Mouse (Mus musculus) 3T3-L1 (cell line): ENCODE measurements around the gene 4931428L18Rik.
A peak's percentile ranks its signal among the peaks of the same experiment; 100 is the strongest.
"Not testable (repeated sequence)": the region's sequence is repeated elsewhere in the genome, so short reads cannot be mapped to it uniquely, and the experiment has no call there.

ENCODE experiments used
- DNase-seq: peaks from one replicate; pipeline ENCODE4 v3.0.0-alpha.2; 2015; ENCODE audit warnings: low read depth, low spot score

The 4931428L18Rik gene

DNA sequence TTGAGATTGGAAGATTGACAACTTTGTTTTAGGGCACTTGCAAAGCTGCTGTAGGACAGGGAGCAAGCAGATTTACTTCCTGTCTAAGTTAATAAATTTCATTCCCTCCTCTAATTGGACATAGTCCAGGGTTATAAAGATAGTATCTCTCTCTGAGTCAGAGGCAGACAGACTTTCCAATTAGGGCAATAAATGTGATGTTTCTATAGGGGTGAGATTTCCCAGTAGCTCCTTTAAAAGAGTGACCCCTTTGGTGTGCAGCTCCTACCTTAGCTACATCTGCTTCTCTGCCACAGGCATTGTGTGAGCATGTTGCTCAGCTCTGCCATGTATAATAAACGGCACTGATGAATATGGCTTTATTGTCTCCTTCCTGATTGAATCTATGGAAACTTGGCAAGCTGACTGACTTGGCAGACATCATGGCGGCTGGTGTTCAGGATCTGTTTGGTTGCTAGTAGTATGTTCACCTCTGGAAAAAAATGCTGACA, 163.6 kb downstream of the 4931428L18Rik start:
- peak; percentile 66 for DNase-seq

DNA sequence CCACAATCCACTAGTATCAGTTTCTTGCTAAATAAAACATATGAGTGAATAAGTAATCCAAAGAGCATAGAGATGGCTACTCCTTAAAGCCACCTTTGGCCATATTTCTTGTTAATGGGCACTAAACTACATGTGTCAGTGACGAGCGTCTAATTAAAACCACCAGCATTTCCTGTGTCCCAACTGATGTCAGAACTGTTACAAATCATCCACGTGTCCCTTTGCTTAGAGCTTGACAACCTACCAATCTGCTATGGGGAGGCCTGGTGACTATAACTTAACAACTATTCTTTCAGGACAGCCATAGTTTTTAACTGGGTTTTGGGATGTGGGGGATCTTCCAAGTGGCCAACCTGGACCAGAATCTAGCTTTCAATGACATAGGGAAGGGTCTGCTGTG, 164.3 kb downstream of the 4931428L18Rik start:
- DNase-seq: no peak

DNA sequence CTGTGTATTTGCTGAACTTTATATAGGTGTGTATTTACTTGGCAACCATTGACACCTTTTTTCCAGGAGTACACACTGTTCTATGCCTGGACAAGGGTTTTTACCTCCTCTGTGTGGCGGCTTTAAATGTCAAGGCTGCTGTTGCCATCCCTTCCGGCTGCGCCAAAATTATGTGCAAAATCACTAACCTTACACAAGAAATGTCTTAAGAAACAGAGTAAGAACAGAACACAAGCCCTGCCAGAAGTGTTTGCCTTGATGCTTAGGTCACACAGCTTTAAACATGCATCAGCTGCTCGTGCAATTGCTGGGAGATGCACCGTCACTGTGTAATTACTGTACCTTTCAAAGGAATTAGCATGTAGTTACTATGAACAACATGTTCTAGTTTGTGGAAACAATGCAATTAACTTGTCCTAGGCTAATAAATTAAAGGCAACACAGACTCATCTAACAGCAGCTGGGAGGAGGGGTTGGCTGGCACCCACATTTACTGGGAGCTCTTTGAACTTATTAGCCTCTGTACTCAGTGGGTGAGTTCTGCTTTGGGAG, 171.0 kb downstream of the 4931428L18Rik start:
- DNase-seq: no peak

DNA sequence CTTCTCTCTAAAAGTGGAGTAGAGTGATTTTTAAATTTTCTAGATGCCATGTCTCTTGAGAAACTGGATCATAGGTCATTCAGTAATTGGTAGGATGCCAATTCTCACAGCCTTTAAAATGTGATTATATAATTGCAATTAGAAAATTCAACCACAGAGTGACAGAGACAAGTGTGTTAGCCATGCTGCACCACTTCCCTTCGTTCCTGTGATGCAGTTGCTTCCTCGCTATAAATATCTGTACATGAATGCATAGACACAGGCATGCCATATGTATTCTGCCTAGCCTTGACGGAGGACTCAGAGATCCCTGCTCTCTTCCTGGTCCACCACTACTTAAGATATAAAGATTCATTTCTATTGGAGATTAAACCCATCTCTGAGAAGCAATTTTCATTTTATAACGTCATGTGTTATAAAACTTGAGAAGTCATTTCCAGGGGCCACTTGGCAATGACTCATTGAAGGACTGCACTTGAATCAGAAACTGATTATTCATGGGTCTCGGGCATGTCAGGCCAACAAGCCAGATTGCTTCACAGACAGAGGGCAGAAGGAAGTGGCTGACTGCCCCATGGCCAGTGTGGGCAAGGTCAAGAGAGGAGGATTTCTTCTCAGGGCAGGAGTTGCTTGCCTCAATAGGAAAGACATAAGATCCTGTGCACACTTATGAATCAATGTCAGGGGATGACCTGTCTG, 172.4 kb downstream of the 4931428L18Rik start:
- peak; percentile 70 for DNase-seq

DNA sequence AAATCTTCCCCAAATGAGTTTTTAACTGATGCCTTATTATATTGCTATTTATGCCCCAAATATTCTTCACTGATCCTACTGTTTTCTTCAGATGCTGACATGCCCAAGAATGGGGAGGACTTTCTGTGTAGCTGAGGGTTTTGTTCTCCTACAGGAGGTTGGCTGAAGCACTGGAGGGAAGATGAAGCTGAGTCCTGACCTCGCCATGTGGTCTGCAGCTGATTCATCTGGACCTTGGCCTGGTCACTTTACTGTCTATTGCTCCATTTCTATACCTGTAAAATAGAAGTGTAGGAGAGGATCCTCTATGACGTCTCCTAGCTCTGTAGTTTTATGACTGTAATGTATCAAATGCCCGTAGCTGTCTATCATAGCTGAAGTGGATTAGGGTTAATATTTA, 179.3 kb downstream of the 4931428L18Rik start:
- no peak for DNase-seq

DNA sequence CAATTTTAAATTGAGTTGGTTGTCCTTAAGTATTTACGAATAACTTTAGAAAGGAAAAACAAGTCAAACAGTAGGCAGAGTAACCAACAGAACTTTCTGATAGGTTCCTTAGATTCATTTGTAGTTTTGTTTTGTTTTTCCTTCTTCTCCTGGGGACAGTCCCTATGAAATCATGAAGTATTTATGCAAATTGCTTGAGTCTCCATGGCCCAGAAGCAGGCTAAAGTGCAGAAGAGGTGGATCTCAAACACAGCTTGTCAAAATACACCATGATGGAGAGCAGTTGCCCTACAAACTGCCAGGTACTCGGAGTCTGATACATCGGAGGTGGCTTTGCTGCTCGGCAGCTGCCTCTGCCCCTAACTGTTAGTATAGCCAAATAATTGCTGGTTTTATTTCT, 179.7 kb downstream of the 4931428L18Rik start:
- DNase-seq: no peak

DNA sequence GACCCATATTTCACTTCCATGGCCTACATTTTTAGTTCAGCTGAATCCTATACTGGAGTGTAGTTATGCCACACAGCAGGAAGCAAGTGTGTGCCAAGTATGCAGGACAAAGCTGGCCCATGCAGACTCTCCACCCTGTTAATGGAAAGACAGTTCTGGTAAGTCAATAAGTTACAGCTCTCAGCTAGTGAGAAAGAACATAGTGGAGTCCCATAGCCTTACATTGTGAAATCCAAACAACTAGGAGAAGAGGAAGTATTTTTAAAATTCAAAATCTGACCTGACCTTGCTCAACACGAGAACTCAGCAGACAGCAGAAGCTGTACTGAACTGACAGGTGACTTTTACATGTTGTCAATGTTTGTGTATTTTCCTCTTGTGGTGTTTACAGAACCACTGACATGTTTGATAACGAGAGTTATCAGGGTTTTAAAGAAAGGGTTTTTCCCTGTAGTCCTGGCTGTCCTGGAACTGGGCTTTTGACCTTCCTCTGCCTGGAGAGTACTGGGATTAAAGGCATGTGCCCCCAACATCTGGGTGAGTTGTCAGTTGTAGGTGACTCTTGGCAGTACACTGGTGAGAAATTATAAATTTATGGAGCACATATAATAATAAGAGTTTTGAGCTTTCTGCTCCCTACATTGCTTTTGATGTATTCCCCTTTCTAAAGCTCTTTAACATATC, 188.5 kb downstream of the 4931428L18Rik start:
- no peak for DNase-seq

DNA sequence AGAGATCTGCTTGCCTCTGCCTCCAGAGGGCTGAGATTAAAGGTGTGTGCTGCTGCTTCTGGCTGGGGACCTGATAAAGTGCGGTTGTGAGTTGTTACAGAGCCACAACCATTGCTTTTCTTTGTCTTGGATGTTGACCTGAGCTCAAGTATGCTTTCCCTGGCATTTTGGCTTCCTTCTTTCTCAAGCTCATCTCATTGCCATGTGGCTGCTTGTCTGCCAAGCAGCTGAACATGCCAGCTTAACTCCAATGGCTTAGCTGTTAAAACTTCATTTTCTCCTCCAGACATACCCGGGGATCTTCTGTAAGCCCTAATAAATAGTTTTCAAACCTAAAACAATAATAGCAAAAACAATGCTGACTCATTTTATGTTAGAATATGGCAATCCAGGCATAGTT, 190.1 kb downstream of the 4931428L18Rik start:
- DNase-seq: no peak

DNA sequence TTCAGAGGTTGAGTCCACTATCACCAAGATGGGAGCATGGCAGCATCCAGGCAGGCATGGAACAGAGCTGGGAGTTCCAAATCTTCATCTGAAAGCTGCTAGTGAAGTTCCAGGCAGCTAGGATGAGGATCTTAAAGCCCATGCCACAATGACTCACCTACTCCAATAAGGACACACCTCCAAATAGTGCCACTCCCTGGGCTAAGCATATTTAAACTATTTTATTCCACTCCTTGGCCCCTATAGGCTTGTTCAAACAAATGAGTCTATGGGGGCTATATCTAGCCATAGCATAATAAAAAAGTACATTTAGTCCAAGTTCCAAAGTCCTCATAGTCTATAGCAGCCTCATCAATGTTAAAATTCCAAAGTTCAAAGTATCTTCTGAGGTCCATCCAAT, 199.3 kb downstream of the 4931428L18Rik start:
- DNase-seq: peak; percentile 14

DNA sequence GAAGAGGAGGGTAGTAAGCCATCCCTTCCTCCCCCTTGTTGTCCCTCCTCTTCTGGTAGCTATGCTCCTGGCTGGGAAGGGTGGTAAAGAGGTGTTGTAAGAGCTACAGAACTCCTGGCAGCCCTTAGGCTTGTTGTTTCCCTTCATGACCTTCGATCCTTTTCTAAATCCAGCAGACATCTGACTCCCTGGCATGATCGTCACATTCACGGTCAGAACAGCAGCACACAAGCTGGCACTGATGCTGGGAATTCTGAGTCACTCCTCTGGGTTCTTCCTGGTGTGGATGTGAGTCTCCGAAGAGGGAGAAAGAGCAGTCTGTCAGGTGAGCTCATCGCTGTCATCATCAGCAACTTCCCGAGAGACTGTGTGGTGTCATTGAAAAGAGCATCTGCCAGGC, 203.2 kb downstream of the 4931428L18Rik start:
- DNase-seq: peak; percentile 97

DNA sequence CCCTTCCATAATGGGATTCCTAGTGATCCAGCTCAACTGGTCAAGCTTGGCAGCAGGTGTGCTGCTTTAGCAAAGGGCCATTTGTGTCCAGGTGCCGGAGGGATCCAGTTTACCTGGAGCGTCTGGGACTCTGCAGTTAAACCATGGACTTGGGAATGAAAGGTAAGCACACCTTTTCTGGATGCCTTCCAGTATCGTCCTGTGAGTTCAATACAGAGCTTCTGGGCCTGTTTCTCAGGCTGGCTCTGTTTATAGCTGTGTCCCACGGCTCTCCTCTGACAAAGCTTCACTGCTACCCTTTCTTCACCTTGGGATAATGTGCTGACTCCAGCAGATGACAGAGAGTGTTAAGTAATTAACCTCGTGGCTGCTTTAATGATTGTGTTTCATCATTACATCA, 205.1 kb downstream of the 4931428L18Rik start:
- no peak for DNase-seq

DNA sequence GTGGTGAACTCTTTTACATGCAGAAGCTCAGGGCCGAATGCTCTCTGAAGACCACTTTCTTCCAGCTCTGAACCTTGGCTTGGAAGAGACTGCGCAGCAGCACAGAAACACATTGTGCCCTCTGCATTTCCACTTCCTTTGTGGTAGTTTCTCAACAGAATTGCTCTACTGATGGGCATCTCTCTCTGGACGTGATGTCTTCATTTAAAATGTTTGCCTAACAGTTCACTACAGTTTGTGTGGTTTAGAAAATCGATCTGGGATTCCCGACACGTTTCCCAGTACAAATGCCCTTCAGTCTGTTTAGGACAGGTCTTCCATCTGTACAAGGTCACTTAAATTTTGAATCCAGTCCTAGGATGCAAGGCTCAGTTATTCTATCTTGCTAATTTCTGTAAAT, 206.4 kb downstream of the 4931428L18Rik start:
- DNase-seq: no peak

DNA sequence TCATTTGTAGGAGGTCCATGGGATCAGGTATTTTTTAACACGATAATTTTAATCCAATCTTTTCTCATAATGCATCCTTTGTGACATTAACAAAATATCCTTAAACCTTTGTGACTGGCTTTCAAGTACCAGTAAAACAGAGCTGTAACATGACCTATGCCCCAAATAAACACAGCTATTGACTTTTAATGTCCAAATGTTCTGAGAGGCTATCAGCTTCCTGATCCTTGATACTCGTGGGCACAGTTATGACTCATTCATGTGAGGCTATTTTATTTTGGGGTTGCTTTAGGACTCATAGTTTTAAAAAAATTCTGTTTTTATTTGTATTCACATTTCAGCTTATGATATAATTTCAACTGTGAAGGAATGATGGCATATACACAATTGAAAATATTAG, 207.2 kb downstream of the 4931428L18Rik start:
- no peak for DNase-seq

DNA sequence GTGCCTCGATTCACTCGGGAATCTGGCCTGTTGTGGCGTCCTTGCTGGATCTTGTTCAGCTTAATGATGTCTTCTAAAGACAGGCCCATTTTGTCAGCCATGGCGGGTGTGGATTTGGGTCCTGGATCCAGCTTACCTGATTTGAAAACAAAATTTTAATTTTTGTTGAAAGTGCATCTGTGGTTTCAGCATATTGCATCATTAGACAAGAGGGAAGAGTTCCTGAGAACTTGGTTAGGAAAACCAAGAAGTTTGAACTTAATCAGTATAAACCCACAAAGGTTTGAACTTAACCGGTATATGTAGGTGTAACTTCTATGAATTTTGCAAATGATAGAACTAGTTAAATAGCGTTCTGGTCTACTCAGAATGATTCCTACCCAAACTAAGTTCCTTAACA, 244.6 kb downstream of the 4931428L18Rik start, which contains the start of gene AC153137.1:
TSS of gene AC153137.1 (minus strand) at position 101 of the 400 bp plus-strand sequence.
- DNase-seq: not testable (repeated sequence)

DNA sequence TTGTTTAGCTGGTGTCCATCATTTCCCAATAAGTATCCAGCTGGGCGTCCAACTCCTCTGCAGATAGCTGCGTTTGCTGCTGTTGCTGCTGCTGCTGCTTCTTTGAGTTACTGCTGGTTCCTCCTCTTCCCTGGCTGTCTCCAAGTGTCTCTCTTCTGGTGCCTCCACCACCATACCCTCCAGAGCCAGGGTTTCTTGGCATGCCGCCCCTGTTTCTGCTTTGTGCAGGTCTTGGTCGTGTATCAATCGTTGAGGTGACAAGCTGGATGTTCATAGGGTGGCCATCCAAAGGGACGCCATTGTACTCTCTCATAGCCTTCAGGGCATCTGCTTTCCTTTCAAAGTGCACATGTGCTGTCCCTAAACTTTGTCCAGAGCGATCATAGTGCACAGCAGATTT, 245.2 kb downstream of the 4931428L18Rik start:
- DNase-seq: not testable (repeated sequence)

DNA sequence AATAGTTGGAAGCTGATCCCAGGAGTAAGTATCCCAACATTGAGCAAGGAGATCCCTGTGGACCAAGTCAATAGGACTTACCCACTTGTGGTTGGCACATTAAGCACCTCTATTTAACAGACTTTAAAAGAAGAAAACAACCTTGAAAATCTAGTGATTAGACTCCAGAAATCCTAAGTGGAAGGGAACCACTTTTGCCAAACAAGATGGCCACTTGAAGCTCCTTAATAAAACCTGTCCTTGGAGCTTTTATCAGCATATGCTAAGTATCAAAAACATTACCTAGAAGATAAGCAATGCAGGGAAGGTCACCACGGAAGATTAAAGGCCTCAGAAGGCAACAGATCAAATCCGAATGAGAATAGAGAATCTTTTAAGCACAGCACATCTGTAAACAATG, 270.7 kb downstream of the 4931428L18Rik start:
- no peak for DNase-seq

DNA sequence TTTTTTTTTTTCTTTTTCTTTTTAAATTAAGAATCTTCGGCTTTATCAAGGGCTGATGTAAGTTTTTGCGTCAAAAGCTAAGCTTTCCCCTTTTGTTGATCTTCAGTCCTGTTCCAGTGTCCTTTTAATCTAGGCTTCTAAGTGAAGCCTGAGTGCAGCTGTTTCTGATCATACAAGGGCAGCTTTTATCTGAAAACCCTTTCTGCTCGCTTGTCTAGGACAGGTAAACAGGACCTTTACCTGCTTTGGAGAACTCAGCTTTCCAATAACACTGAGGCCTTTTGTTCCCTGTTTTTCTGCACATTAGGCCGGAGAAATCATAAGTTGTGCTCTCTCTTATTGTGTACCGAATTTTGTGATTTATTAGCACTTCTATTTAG, 272.0 kb downstream of the 4931428L18Rik start:
- DNase-seq: no peak

DNA sequence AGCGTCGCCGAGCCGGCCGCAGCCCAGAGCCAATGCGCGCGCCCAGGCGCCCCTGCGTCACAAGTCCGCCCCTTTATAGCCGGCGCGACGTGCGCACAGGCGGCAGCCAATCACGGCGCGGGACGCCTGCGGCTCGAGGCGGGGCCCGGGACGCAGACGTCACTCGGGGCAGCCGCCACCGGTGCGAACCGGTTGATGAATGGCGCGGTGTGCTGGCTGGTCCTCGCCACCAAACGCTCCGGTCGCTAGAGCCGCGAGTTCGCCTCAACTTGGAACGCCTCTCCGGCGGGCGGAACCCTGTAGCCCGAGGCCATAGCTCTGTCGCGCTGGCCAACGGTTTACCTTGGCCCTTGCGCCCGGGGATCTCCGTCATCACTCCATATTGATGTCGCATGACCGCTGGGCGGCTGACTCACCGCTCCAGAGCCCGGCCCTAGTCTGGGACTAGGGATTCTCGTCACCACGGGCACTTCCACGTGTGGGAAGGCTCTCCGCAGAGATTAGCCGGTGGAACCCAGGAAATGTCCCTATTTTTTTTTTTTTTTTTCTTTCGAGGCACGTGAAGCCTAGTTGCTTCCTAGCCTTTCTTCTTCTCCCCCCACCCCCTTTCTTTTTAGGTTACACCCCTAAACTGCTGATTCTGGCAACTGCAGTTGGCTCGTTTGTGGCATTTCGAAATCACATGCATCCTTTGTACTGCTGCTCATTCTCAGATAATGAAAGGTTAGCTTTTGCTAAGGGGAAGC, 272.6 kb downstream of the 4931428L18Rik start:
- peak; percentile 95 for DNase-seq

DNA sequence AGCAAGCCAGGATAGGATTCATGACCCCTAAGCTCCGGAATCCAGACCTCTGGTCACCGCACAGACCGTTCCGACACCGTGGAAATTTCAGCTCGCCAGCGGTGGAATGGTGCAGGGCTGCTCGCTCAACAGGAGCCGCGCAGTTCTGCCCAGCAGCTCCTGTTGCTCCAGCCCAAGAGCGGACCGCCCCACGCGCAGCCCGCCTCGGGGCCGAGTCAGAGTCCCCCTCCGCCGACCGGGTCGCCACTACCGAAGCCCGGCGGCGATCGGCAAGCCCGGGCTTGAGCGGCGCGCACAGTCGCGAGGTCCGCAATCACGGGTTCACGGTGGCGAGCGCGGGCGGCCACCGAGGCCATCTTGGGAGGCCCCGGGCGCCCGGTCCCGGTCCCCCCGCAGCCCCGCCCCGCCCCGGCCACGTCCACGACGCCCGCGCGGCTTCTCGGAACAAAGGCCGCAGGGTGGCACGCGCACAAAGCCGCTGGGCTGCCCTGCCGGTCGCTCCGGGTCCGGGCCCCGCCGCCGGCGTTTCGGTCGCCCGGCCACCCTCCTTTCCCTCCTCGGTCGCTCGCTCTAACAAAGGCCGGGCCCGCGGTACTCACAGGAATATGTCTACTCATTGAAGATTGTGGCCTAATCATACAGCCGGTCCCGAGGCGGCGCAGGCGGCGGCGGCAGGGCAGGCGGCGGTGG, 273.4 kb downstream of the 4931428L18Rik start:
- DNase-seq: peak; percentile 48

DNA sequence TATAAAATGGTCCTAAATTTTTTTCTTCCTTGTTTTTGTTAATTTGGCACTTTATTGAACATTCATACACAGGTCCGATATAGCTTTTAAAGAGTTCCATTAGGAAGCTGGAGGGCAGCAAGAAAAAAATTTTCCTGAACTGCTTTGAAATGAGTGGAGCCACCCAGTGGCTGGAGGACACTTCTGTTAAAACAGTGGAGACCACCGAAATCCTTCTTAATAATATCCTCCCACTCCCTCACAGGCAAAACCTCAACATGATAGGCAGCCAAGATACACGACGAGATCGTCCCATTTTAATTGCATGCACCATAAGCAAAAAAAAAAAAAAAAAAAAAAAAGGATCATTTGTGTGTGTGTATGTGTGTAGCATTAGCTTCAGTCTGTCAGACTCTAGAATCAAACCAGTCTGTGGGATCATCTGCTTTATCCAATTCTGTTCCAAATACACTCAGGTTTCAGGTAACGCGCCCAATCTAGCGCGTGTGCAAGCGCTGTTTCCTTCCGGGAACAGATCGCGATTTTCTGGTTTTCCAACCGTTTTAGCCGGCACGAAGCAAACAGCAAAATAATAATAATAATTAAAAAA, 274.0 kb downstream of the 4931428L18Rik start:
- peak; percentile 76 for DNase-seq
